Mouse (Mus musculus) lung, postnatal 0 days (tissue): ENCODE data around the gene Fbn1. TPM values are rescaled to one million over a fixed set of nuclear protein-coding genes. Genes with fewer than 3 reads are reported as not detected.

ENCODE experiments used
- ATAC-seq: fragments of 200-750 bp; cut with Nextera tagmentation; 2 replicates; pipeline ENCODE4 v1.8.0; 2017; ENCODE audit warnings: moderate library complexity
- DNase-seq: peaks from one replicate; pipeline ENCODE4 v3.0.0-alpha.2; 2016; ENCODE audit warnings: low spot score
- H3K27ac ChIP-seq: fragments of 300-500 bp; sonication (generic); 2 replicates; pipeline ENCODE4 v1.5.1; 2014; ENCODE audit warnings: antibody characterized with exemption, mild to moderate bottlenecking, low read length, mixed read lengths
- H3K27me3 ChIP-seq: fragments of 300-500 bp; sonication (generic); replicated peaks from 2 replicates; pipeline ENCODE4 v1.6.1; 2014; ENCODE audit warnings: low read length, mixed read lengths; ENCODE audit not compliant: insufficient read depth
- H3K36me3 ChIP-seq: fragments of 300-500 bp; sonication (generic); 2 replicates; pipeline ENCODE4 v1.6.1; 2014; ENCODE audit warnings: low read length, mixed read lengths; ENCODE audit not compliant: insufficient read depth
- H3K4me1 ChIP-seq: fragments of 300-500 bp; sonication (generic); 2 replicates; pipeline ENCODE4 v1.6.1; 2014; ENCODE audit warnings: antibody characterized with exemption, low read depth, low read length, mixed read lengths; ENCODE audit not compliant: insufficient read depth
- H3K4me2 ChIP-seq: fragments of 300-500 bp; sonication (generic); replicated peaks from 2 replicates; pipeline ENCODE4 v1.6.1; 2014; ENCODE audit warnings: low read depth, mild to moderate bottlenecking, low read length, moderate library complexity, mixed read lengths
- H3K4me3 ChIP-seq: fragments of 300-500 bp; sonication (generic); 2 replicates; pipeline ENCODE4 v1.5.1; 2014; ENCODE audit warnings: low read depth, low read length
- H3K9ac ChIP-seq: fragments of 300-500 bp; sonication (generic); replicated peaks from 2 replicates; pipeline ENCODE4 v1.6.1; 2014; ENCODE audit warnings: low read depth, mild to moderate bottlenecking
- H3K9me3 ChIP-seq: fragments of 300-500 bp; sonication (generic); 2 replicates; pipeline ENCODE4 v1.6.1; 2016; ENCODE audit warnings: low read length, mixed read lengths
- CTCF ChIP-seq: IDR thresholded peaks from 2 replicates; pipeline ENCODE4 v1.5.1; 2016; ENCODE audit warnings: antibody characterized with exemption, mild to moderate bottlenecking
- EP300 ChIP-seq: IDR thresholded peaks from 2 replicates; pipeline ENCODE4 v1.6.1; 2016; ENCODE audit warnings: antibody characterized with exemption, mild to moderate bottlenecking, control low read depth
- WGBS: fragments of 180-500 bp; shearing (Covaris S2); extraction: QIAGEN DNeasy Blood & Tissue Kit; methylation state at CpG from one replicate; pipeline ENCODE4 v1.1.7; 2014; 5-methylcytosine and 5-hydroxymethylcytosine counted together
- polyA plus RNA-seq: library from polyadenylated mRNA; unstranded; fragments of >200 nt; fragmentation: Nextera tagmentation; extraction: Ambion mirVana; gene quantifications from 2 replicates; pipeline ENCODE4 v1.2.1, GENCODE M21; 2015

The Fbn1 gene
- polyA plus RNA-seq, 1 experiment from 2014 or later: 23.6 TPM

- no peak for TF ChIP-seq EP300
- no peak for TF ChIP-seq CTCF
- DNase-seq (peak; percentile 49), ATAC-seq (peak; percentile 16)
- Histone ChIP-seq H3K27ac (no peak overlapping the region), H3K9ac (no peak overlapping the region), H3K4me2 (no peak overlapping the region), H3K9me3 (no peaks in the 10 kb centered on the region), H3K4me1 (peaks cover 7% of the 10 kb centered on the region; the same call in 1 of the 2 replicates), H3K4me3 (no peak overlapping the region), H3K36me3 (no peaks in the 10 kb centered on the region), H3K27me3 (no peaks in the 10 kb centered on the region)
- WGBS: 50% methylated on average over 3 of the region's 3 CpGs
These were observed 31.6 kb downstream of the Fbn1 start for GRCm38 (mm10) chr2:125476231-125476630.

GRCm38 (mm10) chr2:125474690-125475089 lies 33.1 kb downstream of the Fbn1 start:
- Histone ChIP-seq H3K9me3 (no peaks in the 10 kb centered on the region), H3K4me3 (no peak overlapping the region), H3K9ac (no peak overlapping the region), H3K36me3 (no peaks in the 10 kb centered on the region), H3K4me2 (no peak overlapping the region), H3K27me3 (no peaks in the 10 kb centered on the region), H3K27ac (no peak overlapping the region), H3K4me1 (peaks cover 7% of the 10 kb centered on the region; the same call in 1 of the 2 replicates)
- WGBS: 64% methylated on average over 5 of the region's 5 CpGs
- ATAC-seq (no peak), DNase-seq (no peak)
- TF ChIP-seq CTCF: no peak
- no peak for TF ChIP-seq EP300

GRCm38 (mm10) chr2:125473228-125473627 lies 34.6 kb downstream of the Fbn1 start:
- no peak overlapping the region; the same call in 1 of the 2 replicates for H3K27ac ChIP-seq
- H3K4me2 ChIP-seq: no peak overlapping the region
- H3K4me3 ChIP-seq: no peak overlapping the region
- WGBS: 27% methylated on average over 2 of the region's 2 CpGs
- H3K9me3 ChIP-seq: no peaks in the 10 kb centered on the region
- H3K9ac ChIP-seq: no peak overlapping the region
- DNase-seq: peak; percentile 44
- no peak for ATAC-seq
- TF ChIP-seq EP300 (0 out of 2 replicates have a peak, but pooled peaks have one; percentile 41), CTCF (no peak)
- no peaks in the 10 kb centered on the region for H3K27me3 ChIP-seq
- H3K36me3 ChIP-seq: peaks cover 3% of the 10 kb centered on the region; the same call in 1 of the 2 replicates
- H3K4me1 ChIP-seq: peaks cover 5% of the 10 kb centered on the region; the same call in 1 of the 2 replicates

DNA sequence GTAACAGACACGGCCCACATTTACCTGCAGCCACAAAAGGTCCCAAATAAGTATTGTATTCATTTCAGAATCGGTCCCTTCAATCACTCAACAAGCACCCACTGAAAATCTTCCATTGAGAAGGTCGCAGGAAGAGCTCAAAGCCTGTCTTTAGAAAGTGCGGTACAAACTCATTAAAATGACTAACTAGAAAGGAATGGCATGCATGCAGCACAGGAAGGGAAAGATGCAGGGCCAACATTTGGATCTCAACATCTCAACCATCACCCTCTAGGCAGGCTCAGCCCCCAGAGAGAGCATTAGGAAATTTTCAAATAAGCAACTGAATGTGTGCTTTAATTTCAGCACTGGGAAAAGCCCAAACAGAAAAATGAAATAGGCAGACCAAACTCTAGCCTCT lies 36.1 kb downstream of the Fbn1 start:
- peaks cover 9% of the 10 kb centered on the region; the same call in 1 of the 2 replicates for H3K36me3 ChIP-seq
- H3K4me1 ChIP-seq: peaks cover 5% of the 10 kb centered on the region; the same call in 1 of the 2 replicates
- no peak overlapping the region for H3K4me3 ChIP-seq
- DNase-seq (no peak), ATAC-seq (no peak)
- 76% methylated on average over 4 of the region's 4 CpGs for WGBS
- no peak overlapping the region for H3K4me2 ChIP-seq
- no peak overlapping the region for H3K27ac ChIP-seq
- no peaks in the 10 kb centered on the region for H3K9me3 ChIP-seq
- TF ChIP-seq CTCF (no peak), EP300 (no peak)
- H3K27me3 ChIP-seq: no peaks in the 10 kb centered on the region
- no peak overlapping the region for H3K9ac ChIP-seq

- 29% methylated on average over 8 of the region's 8 CpGs for WGBS
- DNase-seq (peak; percentile 69), ATAC-seq (peak; percentile 50)
- Histone ChIP-seq H3K36me3 (peaks cover 9% of the 10 kb centered on the region; the same call in 1 of the 2 replicates), H3K27me3 (no peaks in the 10 kb centered on the region), H3K27ac (peak overlapping the region; percentile 23; the same call in 1 of the 2 replicates), H3K4me2 (no peak overlapping the region), H3K9ac (no peak overlapping the region), H3K4me3 (no peak overlapping the region), H3K4me1 (peaks cover 5% of the 10 kb centered on the region; the same call in 1 of the 2 replicates), H3K9me3 (no peaks in the 10 kb centered on the region)
- TF ChIP-seq CTCF: no peak
- no peak for TF ChIP-seq EP300
These were observed 37.1 kb downstream of the Fbn1 start for GRCm38 (mm10) chr2:125470553-125471295.

DNA sequence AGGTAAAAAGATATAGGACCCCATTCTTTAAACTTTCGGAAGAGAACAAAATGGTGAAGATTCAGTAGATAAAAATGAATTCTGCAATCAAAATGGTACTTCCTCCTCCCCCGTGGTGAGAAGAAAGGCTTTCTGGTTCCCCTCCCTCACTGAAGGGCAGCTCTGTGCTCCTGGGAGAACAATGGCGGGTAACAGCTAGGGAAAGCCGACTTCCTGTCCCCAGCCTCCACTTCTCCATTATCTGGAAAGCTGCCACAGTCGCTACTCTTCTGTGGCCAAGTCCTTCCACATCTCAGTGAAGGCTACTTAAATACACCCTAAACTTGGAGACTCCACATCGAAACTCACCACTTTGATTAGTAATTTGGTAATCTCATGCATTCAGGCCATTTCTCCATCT lies 43.8 kb downstream of the Fbn1 start:
- no peaks in the 10 kb centered on the region for H3K4me1 ChIP-seq
- no peak overlapping the region for H3K4me2 ChIP-seq
- H3K27me3 ChIP-seq: no peaks in the 10 kb centered on the region
- peaks cover 11% of the 10 kb centered on the region; the same call in 1 of the 2 replicates for H3K36me3 ChIP-seq
- TF ChIP-seq EP300: no peak
- no peak for TF ChIP-seq CTCF
- no peak overlapping the region for H3K9ac ChIP-seq
- H3K9me3 ChIP-seq: no peaks in the 10 kb centered on the region
- H3K4me3 ChIP-seq: no peak overlapping the region
- WGBS: 62% methylated on average over 6 of the region's 6 CpGs
- no peak overlapping the region for H3K27ac ChIP-seq
- ATAC-seq: peak; percentile 58
- peak; percentile 47 for DNase-seq
